Mouse (Mus musculus) CH12.LX (cell line): Measurements from ENCODE around the gene 4930590J08Rik. TPM values are rescaled to one million over a fixed set of nuclear protein-coding genes. Genes with fewer than 3 reads are reported as not detected.

Source experiments
- DNase-seq: peaks from one replicate; pipeline ENCODE4 v3.0.0-alpha.2; 2013; ENCODE audit errors: extremely low read depth
- H3K27ac ChIP-seq: 2 replicates; pipeline ENCODE4 v1.5.1; 2012; ENCODE audit warnings: low read depth, mild to moderate bottlenecking, control low read depth, moderate library complexity; ENCODE audit not compliant: insufficient read depth
- H3K27me3 ChIP-seq: replicated peaks from 2 replicates; pipeline ENCODE3; 2012; ENCODE audit warnings: inconsistent platforms
- H3K36me3 ChIP-seq, 2 experiments: replicated peaks in 1 of 2; 2 replicates each; pipeline versions ENCODE3 to v1.6.1; 2012; ENCODE audit warnings: inconsistent platforms in 1 of 2, low read length in 1 of 2, mild to moderate bottlenecking in 1 of 2, mixed read lengths in 1 of 2, moderate library complexity in 1 of 2; ENCODE audit not compliant: control insufficient read depth in 1 of 2, insufficient read depth in 1 of 2
- H3K4me1 ChIP-seq, 2 experiments: 2 replicates each; pipeline ENCODE4 v1.6.1; 2012; ENCODE audit warnings: inconsistent platforms in 1 of 2, moderate library complexity in 1 of 2; ENCODE audit not compliant: insufficient read depth in 2 of 2, control insufficient read depth in 1 of 2
- H3K4me2 ChIP-seq: 2 replicates; pipeline ENCODE4 v1.6.1; 2012; ENCODE audit warnings: low read depth, mild to moderate bottlenecking, control low read depth; ENCODE audit not compliant: poor library complexity, insufficient read depth, severe bottlenecking
- H3K4me3 ChIP-seq, 3 experiments: fragments of 150-350 bp in 1 of 3; sonication (generic) in 1 of 3; replicated peaks in 1 of 3; 2 replicates each; pipeline versions ENCODE3 to v1.5.1; 2011 to 2012; ENCODE audit warnings: low read depth in 2 of 3, low read length in 2 of 3, mild to moderate bottlenecking in 2 of 3, moderate library complexity in 2 of 3, control low read depth in 1 of 3, improper control_type of control experiment in 1 of 3, inconsistent platforms in 1 of 3, mixed read lengths in 1 of 3; ENCODE audit not compliant: poor library complexity in 1 of 3
- H3K79me2 ChIP-seq: replicated peaks from 2 replicates; pipeline ENCODE4 v1.6.1; 2012; ENCODE audit warnings: mild to moderate bottlenecking, moderate library complexity; ENCODE audit not compliant: control insufficient read depth, poor library complexity, insufficient read depth, severe bottlenecking; ENCODE audit errors: extremely low read depth
- H3K9ac ChIP-seq: 2 replicates; pipeline ENCODE4 v1.6.1; 2012; ENCODE audit warnings: low read depth, mild to moderate bottlenecking, control low read depth, moderate library complexity; ENCODE audit not compliant: insufficient read depth
- H3K9me3 ChIP-seq: replicated peaks from 2 replicates; pipeline ENCODE3; 2012; ENCODE audit warnings: low read length, inconsistent platforms, mixed read lengths
- BHLHE40 ChIP-seq: IDR thresholded peaks from 2 replicates; pipeline ENCODE4 v1.6.1; 2011; ENCODE audit warnings: mild to moderate bottlenecking, low read depth, low read length, improper control_type of control experiment
- CHD2 ChIP-seq: IDR thresholded peaks from 2 replicates; pipeline ENCODE4 v1.6.1; 2011; ENCODE audit warnings: low read length, improper control_type of control experiment
- CTCF ChIP-seq, 2 experiments: IDR thresholded peaks in 1 of 2; conservative IDR thresholded peaks in 1 of 2; 2 replicates each; pipeline ENCODE4 v1.5.1; 2011 to 2012; ENCODE audit warnings: low read depth in 2 of 2, low read length in 2 of 2, improper control_type of control experiment in 1 of 2, inconsistent platforms in 1 of 2, mild to moderate bottlenecking in 1 of 2, moderate library complexity in 1 of 2
- EP300 ChIP-seq: IDR thresholded peaks from 2 replicates; pipeline ENCODE4 v1.6.1; 2011; ENCODE audit warnings: low read length, improper control_type of control experiment
- GABPA ChIP-seq: IDR thresholded peaks from 2 replicates; pipeline ENCODE4 v1.6.1; 2012; ENCODE audit warnings: low read depth, low read length, improper control_type of control experiment, inconsistent platforms; ENCODE audit not compliant: insufficient replicate concordance
- HCFC1 ChIP-seq: IDR thresholded peaks from 2 replicates; pipeline ENCODE4 v1.6.1; 2012; ENCODE audit warnings: low read depth, mild to moderate bottlenecking, inconsistent platforms, low read length, improper control_type of control experiment
- IRF4 ChIP-seq: IDR thresholded peaks from 2 replicates; pipeline ENCODE4 v1.6.1; 2014; ENCODE audit warnings: low read depth, mild to moderate bottlenecking, inconsistent platforms, low read length, improper control_type of control experiment
- JUN ChIP-seq: IDR thresholded peaks from 2 replicates; pipeline ENCODE4 v1.6.1; 2011; ENCODE audit warnings: low read depth, mild to moderate bottlenecking, low read length, improper control_type of control experiment, moderate library complexity; ENCODE audit not compliant: insufficient read depth
- KAT2A ChIP-seq: IDR thresholded peaks from 2 replicates; pipeline ENCODE4 v1.6.1; 2012; ENCODE audit warnings: low read length, improper control_type of control experiment, inconsistent platforms; ENCODE audit not compliant: insufficient replicate concordance
- MAZ ChIP-seq: IDR thresholded peaks from 2 replicates; pipeline ENCODE4 v1.6.1; 2012; ENCODE audit warnings: low read depth, mild to moderate bottlenecking, inconsistent platforms, low read length, improper control_type of control experiment, moderate library complexity
- MEF2A ChIP-seq: IDR thresholded peaks from 2 replicates; pipeline ENCODE4 v1.6.1; 2014; ENCODE audit warnings: low read depth, mild to moderate bottlenecking, inconsistent platforms, low read length, improper control_type of control experiment, borderline replicate concordance
- MXI1 ChIP-seq: IDR thresholded peaks from 2 replicates; pipeline ENCODE4 v1.6.1; 2011; ENCODE audit warnings: mild to moderate bottlenecking, low read depth, low read length, improper control_type of control experiment
- MYC ChIP-seq: IDR thresholded peaks from 2 replicates; pipeline ENCODE4 v1.6.1; 2011; ENCODE audit warnings: low read depth, mild to moderate bottlenecking, improper control_type of control experiment, low read length
- NELFE ChIP-seq: IDR thresholded peaks from 2 replicates; pipeline ENCODE4 v1.6.1; 2011; ENCODE audit warnings: low read depth, low read length, improper control_type of control experiment
- NRF1 ChIP-seq: IDR thresholded peaks from 2 replicates; pipeline ENCODE4 v1.6.1; 2014; ENCODE audit warnings: low read depth, mild to moderate bottlenecking, inconsistent platforms, low read length, improper control_type of control experiment, moderate library complexity
- PAX5 ChIP-seq: IDR thresholded peaks from 2 replicates; pipeline ENCODE4 v1.6.1; 2012; ENCODE audit warnings: low read length, inconsistent platforms, mixed read lengths
- POLR2A ChIP-seq: IDR thresholded peaks from 2 replicates; pipeline ENCODE4 v1.6.1; 2011; ENCODE audit warnings: low read depth, mild to moderate bottlenecking, improper control_type of control experiment, low read length
- POLR2AphosphoS2 ChIP-seq: IDR thresholded peaks from 2 replicates; pipeline ENCODE4 v1.6.1; 2011; ENCODE audit warnings: low read depth, low read length, improper control_type of control experiment
- SIN3A ChIP-seq: IDR thresholded peaks from 2 replicates; pipeline ENCODE4 v1.6.1; 2012; ENCODE audit warnings: low read length, improper control_type of control experiment, inconsistent platforms
- TBP ChIP-seq: conservative IDR thresholded peaks from 2 replicates; pipeline ENCODE4 v1.6.1; 2011; ENCODE audit warnings: low read depth, low read length, improper control_type of control experiment
- TCF12 ChIP-seq: IDR thresholded peaks from 2 replicates; pipeline ENCODE4 v1.6.1; 2014; ENCODE audit warnings: low read depth, mild to moderate bottlenecking, inconsistent platforms, low read length, improper control_type of control experiment
- UBTF ChIP-seq: IDR thresholded peaks from 2 replicates; pipeline ENCODE4 v1.6.1; 2012; ENCODE audit warnings: low read depth, mild to moderate bottlenecking, inconsistent platforms, low read length, improper control_type of control experiment, moderate library complexity
- USF2 ChIP-seq: conservative IDR thresholded peaks from 2 replicates; pipeline ENCODE4 v1.6.1; 2011; ENCODE audit warnings: low read depth, low read length, improper control_type of control experiment
- ZC3H11A ChIP-seq: IDR thresholded peaks from 2 replicates; pipeline ENCODE4 v1.6.1; 2012; ENCODE audit warnings: low read depth, mild to moderate bottlenecking, inconsistent platforms, low read length, improper control_type of control experiment
- ZMIZ1 ChIP-seq: IDR thresholded peaks from 2 replicates; pipeline ENCODE4 v1.6.1; 2012; ENCODE audit warnings: low read depth, mild to moderate bottlenecking, inconsistent platforms, low read length, improper control_type of control experiment
- dilution Hi-C: fragments of 300-500 bp; cut with MboI; formaldehyde crosslinking; loops from 2 replicates; pipeline ENCODE4 v1.14.3; 2020; ENCODE audit warnings: low sequenced_read_pairs; ENCODE audit not compliant: extremely low pct_unique_long_range_greater_than_20kb, extremely low pct_ligation_motif_present
- in situ Hi-C: fragments of 300-500 bp; cut with MboI; formaldehyde crosslinking; loops from 3 replicates; pipeline ENCODE4 v1.14.3; 2019; ENCODE audit warnings: low sequenced_read_pairs, low pct_ligation_motif_present, low pct_unique_long_range_greater_than_20kb, mixed read lengths
- polyA plus RNA-seq: library from polyadenylated mRNA; unstranded; fragments of >175 nt; gene quantifications from 2 replicates; pipeline ENCODE4 v1.2.1, GENCODE M21; 2012; ENCODE audit warnings: low read depth; ENCODE audit not compliant: insufficient read length
- total RNA-seq, 2 experiments: library from RNA; depleted of rRNA; stranded (reverse); fragments of 300-350 nt in 1 of 2; fragments of >200 nt in 1 of 2; gene quantifications; 2 replicates each; pipeline ENCODE4 v1.2.3; 2012 to 2014

4930590J08Rik gene
- total and polyA plus RNA-seq, 3 experiments, result 0.30 to 0.69 (median 0.34) TPM

GRCm38 (mm10) chr6:91883859-91884258 is 18.8 kb upstream of the 4930590J08Rik start:
- in situ Hi-C loops (no loop called here), dilution Hi-C loops (no loop called here)
- TF ChIP-seq NELFE (no peak), HCFC1 (no peak), ZMIZ1 (no peak), MYC (no peak), POLR2A (no peak), NRF1 (no peak), PAX5 (no peak), MEF2A (no peak), ZC3H11A (no peak), GABPA (no peak), EP300 (no peak), MXI1 (no peak), CTCF (conservative IDR thresholded peaks at IDR 0.05 in 1 of 2, IDR thresholded peaks at IDR 0.05 in 1 of 2; ENCODE audit: low read depth in 2 of 2, low read length in 2 of 2) (no peak), USF2 (no peak), IRF4 (no peak), CHD2 (no peak), MAZ (no peak)
- H3K27me3 ChIP-seq, result no peaks in the 10 kb centered on the region
- H3K9me3 ChIP-seq, result no peaks in the 10 kb centered on the region
- H3K4me2 ChIP-seq, result no peak overlapping the region
- H3K4me3 ChIP-seq, result no peak overlapping the region
- H3K36me3 ChIP-seq, result peaks cover 59 to 81% of the 10 kb centered on the region in 2 experiments
- peaks cover 6% of the 10 kb centered on the region for H3K79me2 ChIP-seq
- H3K4me1 ChIP-seq, result peaks cover 0 to 16% of the 10 kb centered on the region in 2 experiments; a peak in 1 of 4 replicates
- no peak overlapping the region for H3K9ac ChIP-seq
- DNase-seq, result no peak
- H3K27ac ChIP-seq, result no peak overlapping the region

- H3K36me3 ChIP-seq, result peaks cover 61 to 90% of the 10 kb centered on the region in 2 experiments
- DNase-seq, result no peak
- no peak overlapping the region for H3K4me3 ChIP-seq
- in situ Hi-C loops, result no loop called here
- H3K4me1 ChIP-seq, result no peaks in the 10 kb centered on the region
- H3K9me3 ChIP-seq, result no peaks in the 10 kb centered on the region
- no peak overlapping the region for H3K9ac ChIP-seq
- H3K27ac ChIP-seq, result no peak overlapping the region
- no peaks in the 10 kb centered on the region for H3K79me2 ChIP-seq
- dilution Hi-C loops, result no loop called here
- TF ChIP-seq HCFC1 (no peak), POLR2AphosphoS2 (no peak), NRF1 (no peak), JUN (no peak), BHLHE40 (no peak), MXI1 (no peak), TBP (no peak), GABPA (no peak), PAX5 (no peak), EP300 (no peak), MYC (no peak), NELFE (no peak), USF2 (no peak), KAT2A (no peak), UBTF (no peak), TCF12 (no peak), CHD2 (no peak), ZC3H11A (no peak), SIN3A (no peak), MAZ (no peak)
- no peak overlapping the region for H3K4me2 ChIP-seq
- no peaks in the 10 kb centered on the region for H3K27me3 ChIP-seq
Observed at GRCm38 (mm10) chr6:91889255-91889906, 13.2 kb upstream of the 4930590J08Rik start.
